Mouse (Mus musculus) heart, postnatal 0 days (tissue): Measurements from ENCODE around the gene Rarres1.

Experiments
- CTCF ChIP-seq: IDR thresholded peaks from 2 replicates; pipeline ENCODE4 v1.5.1; 2016; ENCODE audit warnings: antibody characterized with exemption, control low read depth, low read depth
- EP300 ChIP-seq: IDR thresholded peaks from 2 replicates; pipeline ENCODE4 v1.6.1; 2016; ENCODE audit warnings: antibody characterized with exemption, low read depth

- TF ChIP-seq CTCF (no peak), EP300 (no peak)
These were observed 64.6 kb downstream of the Rarres1 start for GRCm38 (mm10) chr3:67450601-67451210.
